Mouse (Mus musculus) spleen, adult 18-20 months (tissue): ENCODE data around the gene Ezr.
"Not testable (repeated sequence)": the region's sequence is repeated elsewhere in the genome, so short reads cannot be mapped to it uniquely, and the experiment has no call there.

Source experiments
- DNase-seq, 2 experiments: peaks; one replicate each; pipeline ENCODE4 v3.0.0; 2022; ENCODE audit warnings: mixed read lengths in 2 of 2

The Ezr gene

GRCm38 (mm10) chr17:6702625-6703221, 79.9 kb downstream of the Ezr start:
- DNase-seq, result not testable (repeated sequence)

DNA sequence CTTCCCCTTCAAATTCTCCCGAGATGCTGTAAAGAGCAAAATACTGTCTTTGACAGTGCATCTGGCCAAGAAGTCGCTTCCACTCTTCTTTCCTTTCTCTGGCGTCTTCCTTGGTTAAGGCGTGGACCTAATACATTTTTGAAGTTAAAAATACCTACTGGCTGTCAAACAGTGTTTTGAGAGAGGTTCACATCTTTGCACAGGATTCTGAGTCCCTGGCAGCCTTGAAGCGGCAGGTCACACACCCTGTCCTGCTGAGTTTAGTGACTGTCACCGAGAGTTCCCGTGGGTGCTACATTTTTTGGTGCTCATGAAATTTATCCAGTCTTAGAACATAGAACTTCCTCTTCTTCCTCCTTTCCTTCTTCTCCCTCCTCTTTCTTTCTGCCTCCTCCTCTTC, 82.5 kb downstream of the Ezr start:
- DNase-seq, result not testable (repeated sequence)

GRCm38 (mm10) chr17:6699502-6699901, 83.1 kb downstream of the Ezr start:
- DNase-seq, result not testable (repeated sequence)

DNA sequence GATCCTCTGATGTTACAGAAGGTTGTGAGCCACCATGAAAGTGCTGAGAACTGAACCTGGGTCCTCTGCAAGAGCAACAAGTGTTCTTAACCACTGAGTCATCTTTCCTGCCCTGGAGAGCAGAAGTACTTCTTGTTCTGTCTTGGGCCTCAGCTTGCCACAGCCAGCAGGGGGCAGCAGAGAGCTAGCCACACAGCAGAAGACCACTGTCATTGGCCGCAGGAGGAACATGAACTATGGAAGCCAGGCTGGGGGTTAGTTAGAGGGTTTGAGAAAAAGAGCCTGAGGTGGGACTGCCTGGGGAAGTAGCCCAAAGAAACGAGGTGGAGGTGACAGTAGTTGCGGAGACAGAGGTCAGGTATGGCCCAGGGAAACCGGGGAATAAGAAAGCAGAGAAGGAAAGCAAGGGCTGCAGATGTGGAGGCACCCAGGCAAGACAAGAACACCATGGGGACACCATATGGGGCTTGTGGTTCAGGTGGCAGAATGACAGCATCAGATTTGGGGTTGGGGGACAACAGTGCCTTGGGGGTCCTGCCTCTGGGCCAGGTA, 85.3 kb downstream of the Ezr start:
- peak in 1 of 2 experiments; percentile 38 for DNase-seq

- not testable (repeated sequence) for DNase-seq
Measured at GRCm38 (mm10) chr17:6696521-6696920, 86.1 kb downstream of the Ezr start.

GRCm38 (mm10) chr17:6695712-6696111, 86.9 kb downstream of the Ezr start:
- not testable (repeated sequence) for DNase-seq

DNA sequence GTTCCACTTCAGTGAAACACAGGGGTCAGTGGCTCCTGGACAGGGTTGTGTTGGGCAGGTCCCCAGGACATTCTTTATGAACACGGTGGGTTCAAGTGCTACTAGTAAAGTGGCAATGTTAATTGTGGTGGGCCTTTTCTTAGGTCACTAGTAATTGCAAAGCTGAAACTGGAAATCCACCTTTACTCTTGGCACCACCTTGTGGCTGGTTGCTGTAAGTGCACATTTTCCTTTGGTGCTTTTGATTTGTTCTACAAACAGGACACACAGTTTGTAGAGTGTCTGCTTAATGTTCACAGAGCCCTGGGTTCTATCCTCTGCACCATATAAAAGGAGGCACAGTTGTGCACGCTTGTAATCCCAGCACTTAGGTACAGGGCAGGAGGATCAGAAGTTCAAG, 91.0 kb downstream of the Ezr start:
- DNase-seq, result peak; percentile 48 to 82

DNA sequence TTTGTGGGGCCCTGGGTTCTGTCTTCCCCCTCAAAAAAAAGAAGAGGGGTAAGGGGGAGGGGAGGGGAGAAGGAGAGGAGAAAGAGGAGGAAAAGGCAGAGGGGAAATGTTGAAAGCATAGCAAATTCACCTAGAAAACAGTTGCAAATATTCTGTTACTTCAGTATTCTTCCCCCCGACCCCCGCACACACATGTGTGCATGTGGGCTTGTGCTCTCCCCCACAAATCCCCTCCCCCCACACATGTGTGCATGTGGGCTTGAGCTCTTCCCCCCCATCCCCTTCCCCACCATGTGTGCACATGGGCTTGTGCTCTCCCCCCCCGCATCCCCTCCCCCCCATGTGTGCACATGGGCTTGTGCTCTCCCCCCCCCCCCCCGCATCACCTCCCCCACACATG, 93.2 kb downstream of the Ezr start:
- DNase-seq, result not testable (repeated sequence)
